Mouse (Mus musculus) urinary bladder, adult 18-20 months (tissue): ENCODE measurements around the gene Krtap13-1.
"Not testable (repeated sequence)": the region's sequence is repeated elsewhere in the genome, so short reads cannot be mapped to it uniquely, and the experiment has no call there.

ENCODE experiments used
- DNase-seq, 2 experiments: peaks; one replicate each; pipeline ENCODE4 v3.0.0; 2022; ENCODE audit warnings: low spot score in 2 of 2, mixed read lengths in 2 of 2

Gene Krtap13-1

GRCm38 (mm10) chr16:88728812-88729275 lies at the start of gene Krtap13-1:
Gene Krtap13-1, plus strand, starts transcription at chr16:88728862.
- no peak for DNase-seq

DNA sequence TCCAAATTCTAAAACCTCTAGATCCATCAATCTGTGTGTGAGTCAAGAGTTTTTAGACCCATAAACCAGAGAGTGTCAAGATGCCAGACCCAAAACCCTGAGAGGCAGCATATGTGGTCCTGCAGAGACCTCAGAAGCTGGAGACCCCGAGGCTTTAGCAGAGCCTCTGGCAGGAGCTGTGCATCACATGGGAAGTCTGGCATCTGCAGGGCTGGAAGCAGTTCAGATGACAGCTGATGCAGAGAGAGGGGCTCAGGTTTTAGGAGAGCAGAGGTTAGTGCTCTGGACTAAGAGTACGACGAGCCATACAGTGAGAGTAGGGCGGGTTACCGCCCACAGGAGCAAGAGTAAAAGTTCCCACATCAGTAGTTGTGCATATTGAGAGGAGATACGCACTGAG lies 49.6 kb upstream of the Krtap13-1 start:
- no peak for DNase-seq

- DNase-seq: no peak
Measured at GRCm38 (mm10) chr16:88681282-88681681, 47.4 kb upstream of the Krtap13-1 start.

DNA sequence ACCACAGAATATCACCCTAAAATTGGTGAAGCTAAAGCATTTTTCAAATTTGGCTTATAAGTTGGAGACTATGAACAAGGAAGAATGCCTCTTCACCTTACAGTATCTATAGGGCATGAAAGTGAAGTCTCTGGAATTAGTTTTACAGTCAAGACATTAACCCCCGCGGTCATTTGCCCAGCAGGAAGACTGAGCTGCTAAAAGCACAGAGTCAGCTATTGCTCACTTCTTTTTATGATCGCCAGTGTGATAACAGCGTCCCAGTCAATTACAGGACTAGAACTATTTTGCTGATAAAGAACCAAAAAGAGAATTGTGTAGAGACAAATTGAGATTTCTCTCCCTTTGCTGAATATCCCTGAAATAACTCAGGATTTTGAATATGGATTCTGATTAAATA lies 32.4 kb upstream of the Krtap13-1 start:
- DNase-seq: no peak

GRCm38 (mm10) chr16:88701072-88701864 lies 27.4 kb upstream of the Krtap13-1 start:
- no peak for DNase-seq

DNA sequence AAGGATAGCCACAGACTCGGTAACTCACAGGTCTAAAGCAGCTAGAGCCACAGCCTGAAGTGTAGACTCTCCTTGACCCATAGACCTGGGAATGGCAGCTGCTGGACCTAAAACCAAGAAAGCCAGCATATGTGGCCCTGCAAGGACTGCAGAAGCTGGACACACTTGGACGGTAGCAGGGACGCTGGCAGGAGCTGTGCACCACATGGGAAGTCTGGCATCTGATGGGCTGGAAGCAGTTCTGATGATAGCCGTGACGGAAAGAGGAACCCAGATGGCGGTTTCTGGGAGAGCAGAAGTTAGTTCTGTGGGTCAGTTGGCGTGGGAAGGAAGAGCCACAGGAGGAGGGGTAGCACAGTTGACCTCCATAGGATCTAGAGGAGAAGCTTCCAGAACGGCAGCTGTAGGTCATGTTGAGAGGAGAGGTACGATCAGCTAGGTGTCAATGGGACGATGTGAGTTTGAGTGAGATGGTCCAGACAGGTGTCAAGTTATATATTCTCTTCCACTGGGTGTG lies 21.1 kb upstream of the Krtap13-1 start, which contains the start of gene 2310061N02Rik:
2310061N02Rik (minus strand) TSS at position 467 of the 517 bp plus-strand sequence.
- DNase-seq: no peak

- DNase-seq: peak; percentile 3 to 8
Measured at GRCm38 (mm10) chr16:88710757-88711156, 17.9 kb upstream of the Krtap13-1 start.

DNA sequence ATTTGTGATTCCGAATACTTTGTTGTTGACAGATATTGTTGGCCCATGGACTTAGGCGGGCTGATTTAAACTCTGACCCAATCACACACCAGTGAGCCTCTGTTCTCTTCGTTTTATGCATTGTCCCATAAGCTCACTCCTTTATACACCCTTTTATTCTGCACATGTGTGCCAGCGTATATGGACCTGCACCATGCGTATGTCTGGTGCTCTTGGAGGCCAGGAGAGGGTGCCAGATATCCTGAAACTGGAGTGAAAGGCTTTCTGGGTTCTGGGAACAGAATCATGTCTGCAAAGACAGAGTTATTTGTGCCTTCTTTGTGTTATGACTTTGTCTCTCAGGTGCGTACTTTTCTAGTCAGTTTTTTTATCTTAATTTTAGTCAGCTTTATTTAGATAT lies 17.4 kb upstream of the Krtap13-1 start:
- no peak for DNase-seq

DNA sequence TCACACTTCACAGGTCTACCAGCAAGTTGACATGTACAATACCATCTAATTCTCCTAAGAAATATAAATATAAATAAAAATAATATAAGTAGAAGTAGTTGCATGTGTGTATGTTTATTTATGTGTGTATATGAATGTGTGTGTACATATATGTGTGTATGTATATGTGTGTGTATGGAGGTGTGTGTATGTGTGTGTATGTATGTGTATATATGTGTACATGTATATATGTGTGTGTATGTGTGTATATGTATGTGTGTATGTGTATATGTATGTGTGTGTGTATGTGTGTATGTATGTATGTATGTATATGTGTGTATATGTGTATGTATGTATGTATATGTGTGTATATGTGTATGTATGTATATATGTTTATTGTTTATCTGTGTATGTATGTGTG lies 12.1 kb upstream of the Krtap13-1 start:
- no peak for DNase-seq

- DNase-seq: no peak
Measured at GRCm38 (mm10) chr16:88720031-88720430, 8.6 kb upstream of the Krtap13-1 start.

DNA sequence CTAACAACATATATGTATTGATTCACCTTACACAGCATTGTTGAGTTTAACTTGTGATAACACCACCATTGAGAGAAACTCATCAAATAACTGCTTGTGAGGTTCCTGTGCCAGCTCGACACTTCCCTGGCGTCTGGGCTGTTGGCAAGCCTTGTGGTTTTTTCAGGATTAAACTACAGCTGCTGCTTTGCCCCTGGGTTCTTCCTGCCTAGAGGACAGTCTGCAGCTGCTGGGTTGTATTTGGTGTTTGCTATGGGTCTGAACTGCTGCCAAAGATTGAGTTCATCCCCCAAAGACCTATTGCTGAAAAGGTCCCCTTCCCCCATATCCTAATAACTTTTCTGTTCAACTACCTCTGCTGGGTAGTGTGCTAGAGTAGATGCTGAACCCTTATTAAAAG lies 6.7 kb downstream of the Krtap13-1 start:
- no peak for DNase-seq

DNA sequence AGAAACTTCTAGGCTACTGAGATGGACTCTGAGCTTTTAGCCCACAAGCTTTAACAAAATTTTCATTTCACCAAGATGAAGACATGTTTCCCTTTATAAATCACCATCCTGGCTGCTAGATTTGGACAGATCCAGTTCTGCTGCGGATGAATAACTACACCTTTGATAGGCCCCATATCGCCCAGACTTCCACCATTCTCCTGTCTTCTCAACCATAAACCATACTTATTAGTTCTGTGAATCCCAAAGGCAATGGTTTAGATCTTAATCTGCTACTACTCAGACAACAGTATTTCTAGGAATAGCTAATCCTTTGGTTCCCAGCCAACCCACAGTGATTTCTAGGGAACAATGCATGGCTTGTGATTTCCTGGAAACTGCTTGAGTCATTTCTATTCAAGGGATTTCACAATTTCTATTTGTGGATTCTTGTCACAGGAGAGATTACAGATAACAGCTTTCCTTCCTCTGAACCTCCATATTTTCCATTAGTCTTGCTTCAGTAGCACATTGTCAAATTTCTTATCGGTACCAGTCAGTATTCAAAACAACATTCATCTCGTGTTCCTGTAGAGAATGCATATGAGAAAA lies 16.2 kb downstream of the Krtap13-1 start:
- DNase-seq: no peak

GRCm38 (mm10) chr16:88747943-88748342 lies 19.3 kb downstream of the Krtap13-1 start:
- DNase-seq: no peak

- DNase-seq: not testable (repeated sequence)
Measured at GRCm38 (mm10) chr16:88751535-88751934, 22.9 kb downstream of the Krtap13-1 start, which contains the start of gene Krtap13. Gene Krtap13, minus strand, starts transcription at chr16:88751635.

DNA sequence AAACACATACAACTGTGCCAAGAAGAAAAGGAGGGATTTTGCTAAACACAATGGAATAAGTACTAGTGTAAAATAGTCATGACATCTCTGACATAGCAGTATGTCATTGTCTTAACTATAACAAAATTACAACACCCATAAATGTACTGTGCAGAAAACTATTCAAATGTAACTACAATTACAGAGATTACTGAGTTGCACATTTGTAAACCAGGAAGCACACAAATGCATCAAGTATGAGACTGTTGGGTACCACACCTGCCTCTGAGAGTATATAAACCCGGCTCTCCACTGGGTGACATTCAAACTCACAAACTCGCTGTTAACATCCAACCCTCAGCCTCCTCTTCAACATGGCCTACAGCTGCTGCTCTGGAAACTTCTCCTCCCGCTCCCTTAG lies 29.9 kb downstream of the Krtap13-1 start, which contains the start of gene 2310034C09Rik:
2310034C09Rik (plus strand) TSS at position 301 of the 400 bp plus-strand sequence.
- not testable (repeated sequence) for DNase-seq

DNA sequence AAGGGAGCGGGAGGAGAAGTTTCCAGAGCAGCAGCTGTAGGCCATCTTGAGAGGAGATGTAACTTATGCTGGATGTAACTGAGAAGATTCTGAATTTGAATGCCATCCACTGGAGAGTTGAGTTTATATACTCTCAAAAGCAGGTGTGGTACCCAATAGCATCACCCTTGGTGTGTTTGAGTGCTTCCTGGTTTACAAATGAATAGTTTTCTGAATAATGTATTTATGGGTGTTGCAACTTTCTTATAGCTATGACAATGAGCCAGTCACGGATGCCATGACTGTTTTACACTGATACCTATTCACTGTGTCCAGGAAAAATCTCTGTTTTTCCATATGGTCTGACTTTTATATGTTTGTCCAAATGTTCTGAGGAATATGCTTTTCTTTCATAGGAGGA lies 45.4 kb downstream of the Krtap13-1 start, which contains the start of gene 2310057N15Rik:
2310057N15Rik (minus strand) TSS at position 101 of the 400 bp plus-strand sequence.
- no peak for DNase-seq

- DNase-seq: no peak
Measured at GRCm38 (mm10) chr16:88777596-88777995, 48.9 kb downstream of the Krtap13-1 start, which contains the start of gene Gm5965. Gene Gm5965, plus strand, starts transcription at chr16:88777896.
